Mouse (Mus musculus): ENCODE data around the gene Hpcal1.

- no peak for TF ChIP-seq CTCF (IDR thresholded peaks at IDR 0.05; ENCODE audit: control insufficient read depth, insufficient read depth, insufficient replicate concordance, low read depth, low read length)
- no peak for TF ChIP-seq POLR2A (IDR thresholded peaks at IDR 0.05; ENCODE audit: control insufficient read depth, low read depth, low read length)
Observed at GRCm38 (mm10) chr12:17747191-17748154, 56.8 kb downstream of the Hpcal1 start.
